Mouse (Mus musculus) limb, embryonic 14.5 days (tissue): ENCODE measurements at regions not wholly inside any gene's neighbourhood (a gene's known extent, or its start where the extent isn't known, plus 50 kb on each side); places are given as distances from the start of the nearest gene placed in this dataset.
A peak's percentile ranks its signal among the peaks of the same experiment; 100 is the strongest.

Experiments
- ATAC-seq: fragments of 200-750 bp; cut with Nextera tagmentation; 2 replicates; pipeline ENCODE4 v1.8.0; 2017; ENCODE audit warnings: low read depth, moderate number of reproducible peaks, moderate TSS enrichment; ENCODE audit not compliant: low FRiP score
- DNase-seq: peaks from one replicate; pipeline ENCODE4 v3.0.0-alpha.2; 2015; ENCODE audit warnings: low spot score
- H3K27ac ChIP-seq: fragments of 300-500 bp; sonication (generic); replicated peaks from 2 replicates; pipeline ENCODE4 v1.5.1; 2014; ENCODE audit warnings: low read depth, mild to moderate bottlenecking, low read length, moderate library complexity, mixed read lengths
- H3K27me3 ChIP-seq: fragments of 300-500 bp; sonication (generic); 2 replicates; pipeline ENCODE4 v1.6.1; 2014; ENCODE audit warnings: low read length, mixed read lengths; ENCODE audit not compliant: control insufficient read depth, insufficient read depth
- H3K36me3 ChIP-seq: fragments of 300-500 bp; sonication (generic); 2 replicates; pipeline ENCODE4 v1.6.1; 2014; ENCODE audit warnings: mild to moderate bottlenecking, low read length, moderate library complexity, mixed read lengths; ENCODE audit not compliant: control insufficient read depth, insufficient read depth
- H3K4me1 ChIP-seq: fragments of 300-500 bp; sonication (generic); 2 replicates; pipeline ENCODE4 v1.6.1; 2014; ENCODE audit warnings: antibody characterized with exemption, low read length, mixed read lengths; ENCODE audit not compliant: control insufficient read depth, insufficient read depth
- H3K4me2 ChIP-seq: fragments of 300-500 bp; sonication (generic); replicated peaks from 2 replicates; pipeline ENCODE4 v1.6.1; 2014; ENCODE audit warnings: low read depth, mild to moderate bottlenecking, low read length, moderate library complexity; ENCODE audit not compliant: severe bottlenecking
- H3K4me3 ChIP-seq: fragments of 300-500 bp; sonication (generic); replicated peaks from 2 replicates; pipeline ENCODE4 v1.5.1; 2014; ENCODE audit warnings: low read length
- H3K9ac ChIP-seq: fragments of 300-500 bp; sonication (generic); 2 replicates; pipeline ENCODE4 v1.6.1; 2014; ENCODE audit warnings: mild to moderate bottlenecking, low read depth, low read length, moderate library complexity; ENCODE audit not compliant: severe bottlenecking
- H3K9me3 ChIP-seq: fragments of 300-500 bp; sonication (generic); 2 replicates; pipeline ENCODE4 v1.6.1; 2016; ENCODE audit warnings: low read length; ENCODE audit not compliant: control insufficient read depth
- POLR2A ChIP-seq: fragments of 200-500 bp; IDR thresholded peaks from 2 replicates; pipeline ENCODE4 v1.8.0; 2012; ENCODE audit warnings: inconsistent platforms, mild to moderate bottlenecking, moderate library complexity, borderline replicate concordance; ENCODE audit not compliant: insufficient read depth, insufficient read length; ENCODE audit errors: extremely low read depth
- WGBS: fragments of 180-500 bp; shearing (Covaris S2); extraction: QIAGEN DNeasy Blood & Tissue Kit; methylation state at CpG from one replicate; pipeline ENCODE4 v1.1.7; 2014; 5-methylcytosine and 5-hydroxymethylcytosine counted together

GRCm38 (mm10) chr3:82781464-82781863 lies 94.8 kb downstream of the Rbm46 start:
- Histone ChIP-seq H3K4me2 (no peak overlapping the region), H3K9ac (no peak overlapping the region), H3K9me3 (no peaks in the 10 kb centered on the region), H3K4me3 (no peak overlapping the region), H3K27ac (no peak overlapping the region), H3K4me1 (no peaks in the 10 kb centered on the region), H3K27me3 (no peaks in the 10 kb centered on the region), H3K36me3 (no peaks in the 10 kb centered on the region)
- ATAC-seq (no peak), DNase-seq (no peak)
- no peak for TF ChIP-seq POLR2A
- WGBS, result 87% methylated on average over 1 of the region's 1 CpGs

GRCm38 (mm10) chr3:82770512-82771270 lies 105.6 kb downstream of the Rbm46 start:
- no peak for ATAC-seq
- 93% methylated on average over 8 of the region's 8 CpGs for WGBS
- no peaks in the 10 kb centered on the region for H3K36me3 ChIP-seq
- H3K27ac ChIP-seq, result no peak overlapping the region
- no peaks in the 10 kb centered on the region for H3K9me3 ChIP-seq
- no peak for DNase-seq
- no peak overlapping the region for H3K4me2 ChIP-seq
- H3K4me1 ChIP-seq, result no peaks in the 10 kb centered on the region
- no peaks in the 10 kb centered on the region for H3K27me3 ChIP-seq
- no peak for TF ChIP-seq POLR2A
- H3K4me3 ChIP-seq, result no peak overlapping the region
- H3K9ac ChIP-seq, result no peak overlapping the region

GRCm38 (mm10) chr3:82767484-82767883 lies 108.8 kb downstream of the Rbm46 start:
- TF ChIP-seq POLR2A, result no peak
- 36% methylated on average over 5 of the region's 5 CpGs for WGBS
- H3K4me3 ChIP-seq, result no peak overlapping the region
- no peaks in the 10 kb centered on the region for H3K4me1 ChIP-seq
- no peak overlapping the region for H3K4me2 ChIP-seq
- ATAC-seq (no peak), DNase-seq (no peak)
- no peak overlapping the region for H3K27ac ChIP-seq
- H3K9ac ChIP-seq, result no peak overlapping the region
- H3K36me3 ChIP-seq, result no peaks in the 10 kb centered on the region
- no peaks in the 10 kb centered on the region for H3K27me3 ChIP-seq
- H3K9me3 ChIP-seq, result no peaks in the 10 kb centered on the region

GRCm38 (mm10) chr3:82759946-82760345 lies 116.3 kb downstream of the Rbm46 start:
- ATAC-seq (no peak), DNase-seq (no peak)
- Histone ChIP-seq H3K4me3 (no peak overlapping the region), H3K4me2 (no peak overlapping the region), H3K4me1 (no peaks in the 10 kb centered on the region), H3K27me3 (no peaks in the 10 kb centered on the region), H3K9me3 (no peaks in the 10 kb centered on the region), H3K27ac (no peak overlapping the region), H3K9ac (no peak overlapping the region), H3K36me3 (no peaks in the 10 kb centered on the region)
- TF ChIP-seq POLR2A, result no peak
- 84% methylated on average over 2 of the region's 2 CpGs for WGBS

- H3K9me3 ChIP-seq, result no peaks in the 10 kb centered on the region
- H3K27ac ChIP-seq, result no peak overlapping the region
- H3K4me1 ChIP-seq, result no peaks in the 10 kb centered on the region
- no peaks in the 10 kb centered on the region for H3K36me3 ChIP-seq
- H3K4me3 ChIP-seq, result no peak overlapping the region
- no peak for DNase-seq
- no peak overlapping the region for H3K9ac ChIP-seq
- H3K4me2 ChIP-seq, result no peak overlapping the region
- H3K27me3 ChIP-seq, result no peaks in the 10 kb centered on the region
- no peak for TF ChIP-seq POLR2A
- no peak for ATAC-seq
- 52% methylated on average over 1 of the region's 1 CpGs for WGBS
These were observed 117.3 kb downstream of the Rbm46 start for GRCm38 (mm10) chr3:82758967-82759366.

GRCm38 (mm10) chr3:82725546-82725945 lies 150.7 kb downstream of the Rbm46 start:
- no peak overlapping the region for H3K4me3 ChIP-seq
- no peak for ATAC-seq
- 27% methylated on average over 3 of the region's 3 CpGs for WGBS
- no peak overlapping the region for H3K9ac ChIP-seq
- H3K27me3 ChIP-seq, result no peaks in the 10 kb centered on the region
- no peak for TF ChIP-seq POLR2A
- no peak overlapping the region for H3K27ac ChIP-seq
- H3K4me1 ChIP-seq, result no peaks in the 10 kb centered on the region
- H3K4me2 ChIP-seq, result no peak overlapping the region
- H3K36me3 ChIP-seq, result no peaks in the 10 kb centered on the region
- H3K9me3 ChIP-seq, result no peaks in the 10 kb centered on the region
- peak; percentile 49 for DNase-seq
